Mouse (Mus musculus) CH12.LX (cell line): ENCODE results near the gene Gm37240. TPM values are rescaled to one million over a fixed set of nuclear protein-coding genes. Genes with fewer than 3 reads are reported as not detected.

ENCODE experiments used
- DNase-seq: peaks from one replicate; pipeline ENCODE4 v3.0.0-alpha.2; 2013; ENCODE audit errors: extremely low read depth
- H3K27ac ChIP-seq: 2 replicates; pipeline ENCODE4 v1.5.1; 2012; ENCODE audit warnings: low read depth, mild to moderate bottlenecking, control low read depth, moderate library complexity; ENCODE audit not compliant: insufficient read depth
- H3K27me3 ChIP-seq: replicated peaks from 2 replicates; pipeline ENCODE3; 2012; ENCODE audit warnings: inconsistent platforms
- H3K36me3 ChIP-seq, 2 experiments: replicated peaks in 1 of 2; 2 replicates each; pipeline versions ENCODE3 to v1.6.1; 2012; ENCODE audit warnings: inconsistent platforms in 1 of 2, low read length in 1 of 2, mild to moderate bottlenecking in 1 of 2, mixed read lengths in 1 of 2, moderate library complexity in 1 of 2; ENCODE audit not compliant: control insufficient read depth in 1 of 2, insufficient read depth in 1 of 2
- H3K4me1 ChIP-seq, 2 experiments: 2 replicates each; pipeline ENCODE4 v1.6.1; 2012; ENCODE audit warnings: inconsistent platforms in 1 of 2, moderate library complexity in 1 of 2; ENCODE audit not compliant: insufficient read depth in 2 of 2, control insufficient read depth in 1 of 2
- H3K4me2 ChIP-seq: 2 replicates; pipeline ENCODE4 v1.6.1; 2012; ENCODE audit warnings: low read depth, mild to moderate bottlenecking, control low read depth; ENCODE audit not compliant: poor library complexity, insufficient read depth, severe bottlenecking
- H3K4me3 ChIP-seq, 3 experiments: fragments of 150-350 bp in 1 of 3; sonication (generic) in 1 of 3; replicated peaks in 1 of 3; 2 replicates each; pipeline versions ENCODE3 to v1.5.1; 2011 to 2012; ENCODE audit warnings: low read depth in 2 of 3, low read length in 2 of 3, mild to moderate bottlenecking in 2 of 3, moderate library complexity in 2 of 3, control low read depth in 1 of 3, improper control_type of control experiment in 1 of 3, inconsistent platforms in 1 of 3, mixed read lengths in 1 of 3; ENCODE audit not compliant: poor library complexity in 1 of 3
- H3K79me2 ChIP-seq: replicated peaks from 2 replicates; pipeline ENCODE4 v1.6.1; 2012; ENCODE audit warnings: mild to moderate bottlenecking, moderate library complexity; ENCODE audit not compliant: control insufficient read depth, poor library complexity, insufficient read depth, severe bottlenecking; ENCODE audit errors: extremely low read depth
- H3K9ac ChIP-seq: 2 replicates; pipeline ENCODE4 v1.6.1; 2012; ENCODE audit warnings: low read depth, mild to moderate bottlenecking, control low read depth, moderate library complexity; ENCODE audit not compliant: insufficient read depth
- H3K9me3 ChIP-seq: replicated peaks from 2 replicates; pipeline ENCODE3; 2012; ENCODE audit warnings: low read length, inconsistent platforms, mixed read lengths
- CTCF ChIP-seq, 2 experiments: IDR thresholded peaks in 1 of 2; conservative IDR thresholded peaks in 1 of 2; 2 replicates each; pipeline ENCODE4 v1.5.1; 2011 to 2012; ENCODE audit warnings: low read depth in 2 of 2, low read length in 2 of 2, improper control_type of control experiment in 1 of 2, inconsistent platforms in 1 of 2, mild to moderate bottlenecking in 1 of 2, moderate library complexity in 1 of 2
- ELF1 ChIP-seq: IDR thresholded peaks from 2 replicates; pipeline ENCODE4 v1.6.1; 2014; ENCODE audit warnings: low read depth, mild to moderate bottlenecking, inconsistent platforms, low read length, improper control_type of control experiment
- EP300 ChIP-seq: IDR thresholded peaks from 2 replicates; pipeline ENCODE4 v1.6.1; 2011; ENCODE audit warnings: low read length, improper control_type of control experiment
- ETS1 ChIP-seq: conservative IDR thresholded peaks from 2 replicates; pipeline ENCODE4 v1.6.1; 2012; ENCODE audit warnings: low read depth, mild to moderate bottlenecking, inconsistent platforms, low read length, improper control_type of control experiment, moderate library complexity
- HCFC1 ChIP-seq: IDR thresholded peaks from 2 replicates; pipeline ENCODE4 v1.6.1; 2012; ENCODE audit warnings: low read depth, mild to moderate bottlenecking, inconsistent platforms, low read length, improper control_type of control experiment
- JUN ChIP-seq: IDR thresholded peaks from 2 replicates; pipeline ENCODE4 v1.6.1; 2011; ENCODE audit warnings: low read depth, mild to moderate bottlenecking, low read length, improper control_type of control experiment, moderate library complexity; ENCODE audit not compliant: insufficient read depth
- JUND ChIP-seq: conservative IDR thresholded peaks from 2 replicates; pipeline ENCODE4 v1.6.1; 2011; ENCODE audit warnings: low read depth, low read length, improper control_type of control experiment
- KAT2A ChIP-seq: IDR thresholded peaks from 2 replicates; pipeline ENCODE4 v1.6.1; 2012; ENCODE audit warnings: low read length, improper control_type of control experiment, inconsistent platforms; ENCODE audit not compliant: insufficient replicate concordance
- MAFK ChIP-seq: IDR thresholded peaks from 2 replicates; pipeline ENCODE4 v1.6.1; 2011; ENCODE audit warnings: low read length, improper control_type of control experiment; ENCODE audit not compliant: insufficient replicate concordance
- MAZ ChIP-seq: IDR thresholded peaks from 2 replicates; pipeline ENCODE4 v1.6.1; 2012; ENCODE audit warnings: low read depth, mild to moderate bottlenecking, inconsistent platforms, low read length, improper control_type of control experiment, moderate library complexity
- MEF2A ChIP-seq: IDR thresholded peaks from 2 replicates; pipeline ENCODE4 v1.6.1; 2014; ENCODE audit warnings: low read depth, mild to moderate bottlenecking, inconsistent platforms, low read length, improper control_type of control experiment, borderline replicate concordance
- MYC ChIP-seq: IDR thresholded peaks from 2 replicates; pipeline ENCODE4 v1.6.1; 2011; ENCODE audit warnings: low read depth, mild to moderate bottlenecking, improper control_type of control experiment, low read length
- POLR2AphosphoS2 ChIP-seq: IDR thresholded peaks from 2 replicates; pipeline ENCODE4 v1.6.1; 2011; ENCODE audit warnings: low read depth, low read length, improper control_type of control experiment
- RAD21 ChIP-seq: IDR thresholded peaks from 2 replicates; pipeline ENCODE4 v1.6.1; 2011; ENCODE audit warnings: low read depth, mild to moderate bottlenecking, low read length, improper control_type of control experiment, moderate library complexity
- RCOR1 ChIP-seq: conservative IDR thresholded peaks from 2 replicates; pipeline ENCODE4 v1.6.1; 2012; ENCODE audit warnings: low read depth, mild to moderate bottlenecking, inconsistent platforms, low read length, improper control_type of control experiment
- SIN3A ChIP-seq: IDR thresholded peaks from 2 replicates; pipeline ENCODE4 v1.6.1; 2012; ENCODE audit warnings: low read length, improper control_type of control experiment, inconsistent platforms
- SMC3 ChIP-seq: IDR thresholded peaks from 2 replicates; pipeline ENCODE4 v1.6.1; 2011; ENCODE audit warnings: low read depth, low read length, improper control_type of control experiment
- TCF12 ChIP-seq: IDR thresholded peaks from 2 replicates; pipeline ENCODE4 v1.6.1; 2014; ENCODE audit warnings: low read depth, mild to moderate bottlenecking, inconsistent platforms, low read length, improper control_type of control experiment
- UBTF ChIP-seq: IDR thresholded peaks from 2 replicates; pipeline ENCODE4 v1.6.1; 2012; ENCODE audit warnings: low read depth, mild to moderate bottlenecking, inconsistent platforms, low read length, improper control_type of control experiment, moderate library complexity
- USF1 ChIP-seq: IDR thresholded peaks from 2 replicates; pipeline ENCODE4 v1.6.1; 2014; ENCODE audit warnings: low read depth, mild to moderate bottlenecking, inconsistent platforms, low read length, improper control_type of control experiment
- USF2 ChIP-seq: conservative IDR thresholded peaks from 2 replicates; pipeline ENCODE4 v1.6.1; 2011; ENCODE audit warnings: low read depth, low read length, improper control_type of control experiment
- ZC3H11A ChIP-seq: IDR thresholded peaks from 2 replicates; pipeline ENCODE4 v1.6.1; 2012; ENCODE audit warnings: low read depth, mild to moderate bottlenecking, inconsistent platforms, low read length, improper control_type of control experiment
- ZKSCAN1 ChIP-seq: IDR thresholded peaks from 2 replicates; pipeline ENCODE4 v1.6.1; 2012; ENCODE audit warnings: low read depth, inconsistent platforms, low read length, improper control_type of control experiment, borderline replicate concordance
- ZMIZ1 ChIP-seq: IDR thresholded peaks from 2 replicates; pipeline ENCODE4 v1.6.1; 2012; ENCODE audit warnings: low read depth, mild to moderate bottlenecking, inconsistent platforms, low read length, improper control_type of control experiment
- ZNF384 ChIP-seq: IDR thresholded peaks from 2 replicates; pipeline ENCODE4 v1.6.1; 2012; ENCODE audit warnings: low read depth, low read length, improper control_type of control experiment, inconsistent platforms
- dilution Hi-C: fragments of 300-500 bp; cut with MboI; formaldehyde crosslinking; loops from 2 replicates; pipeline ENCODE4 v1.14.3; 2020; ENCODE audit warnings: low sequenced_read_pairs; ENCODE audit not compliant: extremely low pct_unique_long_range_greater_than_20kb, extremely low pct_ligation_motif_present
- in situ Hi-C: fragments of 300-500 bp; cut with MboI; formaldehyde crosslinking; loops from 3 replicates; pipeline ENCODE4 v1.14.3; 2019; ENCODE audit warnings: low sequenced_read_pairs, low pct_ligation_motif_present, low pct_unique_long_range_greater_than_20kb, mixed read lengths
- polyA plus RNA-seq: library from polyadenylated mRNA; unstranded; fragments of >175 nt; gene quantifications from 2 replicates; pipeline ENCODE4 v1.2.1, GENCODE M21; 2012; ENCODE audit warnings: low read depth; ENCODE audit not compliant: insufficient read length
- total RNA-seq, 2 experiments: library from RNA; depleted of rRNA; stranded (reverse); fragments of 300-350 nt in 1 of 2; fragments of >200 nt in 1 of 2; gene quantifications; 2 replicates each; pipeline ENCODE4 v1.2.3; 2012 to 2014

Gm37240 gene
- total and polyA plus RNA-seq, 3 experiments = 0.08 to 0.19 (median 0.14) TPM

DNA sequence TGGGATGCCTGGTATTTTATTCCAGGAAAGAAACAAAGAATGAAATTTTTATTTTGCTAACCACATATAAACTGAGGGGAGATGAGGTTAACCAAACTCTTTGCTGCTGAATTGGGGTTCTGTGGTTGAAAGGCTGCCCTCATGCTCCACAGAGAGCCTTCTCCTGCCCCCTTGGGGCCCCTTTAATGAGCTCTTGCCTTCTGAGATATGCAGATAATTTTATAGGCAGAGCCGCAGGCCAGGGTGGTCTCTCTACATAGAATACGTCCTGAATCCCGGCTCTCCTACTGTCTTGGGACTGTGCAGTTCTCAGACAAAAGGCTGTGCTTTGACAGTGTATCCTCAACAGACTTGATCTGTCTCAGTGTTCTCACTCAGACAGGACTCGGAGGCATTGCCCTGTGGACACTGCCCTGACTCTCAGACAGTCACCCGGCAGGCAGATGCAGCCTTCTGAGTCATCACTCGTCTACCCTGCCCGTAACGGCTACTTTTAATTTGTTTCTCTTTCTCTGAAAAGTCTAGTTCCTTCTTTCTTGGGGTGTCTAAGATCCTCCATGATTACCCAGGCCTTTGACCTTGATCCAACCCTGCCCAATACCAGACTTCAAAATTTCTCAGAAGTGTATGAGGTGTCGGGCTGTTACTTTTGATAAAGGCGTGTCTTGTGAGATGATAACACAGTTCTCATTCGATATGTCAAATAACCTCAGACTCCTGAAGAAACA, 1184.1 kb downstream of the Gm37240 start:
- Histone ChIP-seq H3K27me3 (no peaks in the 10 kb centered on the region), H3K79me2 (no peaks in the 10 kb centered on the region), H3K9me3 (peaks cover 6% of the 10 kb centered on the region), H3K4me3 (no peak overlapping the region), H3K27ac (no peak overlapping the region), H3K4me1 (no peaks in the 10 kb centered on the region), H3K36me3 (peaks cover 45 to 62% of the 10 kb centered on the region in 2 experiments), H3K4me2 (no peak overlapping the region), H3K9ac (no peak overlapping the region)
- dilution Hi-C loops = no loop called here
- no peak for TF ChIP-seq POLR2AphosphoS2
- no peak for TF ChIP-seq USF1
- no peak for TF ChIP-seq EP300
- no peak for TF ChIP-seq ZC3H11A
- no peak for TF ChIP-seq RAD21
- no peak for TF ChIP-seq SIN3A
- no peak for TF ChIP-seq ZMIZ1
- no peak for TF ChIP-seq CTCF (conservative IDR thresholded peaks at IDR 0.05 in 1 of 2, IDR thresholded peaks at IDR 0.05 in 1 of 2; ENCODE audit: low read depth in 2 of 2, low read length in 2 of 2)
- TF ChIP-seq MAFK = no peak
- TF ChIP-seq TCF12 = no peak
- no peak for TF ChIP-seq JUND
- TF ChIP-seq ETS1 = no peak
- no peak for TF ChIP-seq JUN
- no peak for TF ChIP-seq MAZ
- no peak for TF ChIP-seq ELF1
- no peak for TF ChIP-seq MYC
- TF ChIP-seq ZNF384 = no peak
- TF ChIP-seq ZKSCAN1 = no peak
- DNase-seq = no peak
- in situ Hi-C loops = loop anchor here (10.0 kb wide), 1 partner anchor 142 kb away; no protein-coding TSS in a partner anchor

DNA sequence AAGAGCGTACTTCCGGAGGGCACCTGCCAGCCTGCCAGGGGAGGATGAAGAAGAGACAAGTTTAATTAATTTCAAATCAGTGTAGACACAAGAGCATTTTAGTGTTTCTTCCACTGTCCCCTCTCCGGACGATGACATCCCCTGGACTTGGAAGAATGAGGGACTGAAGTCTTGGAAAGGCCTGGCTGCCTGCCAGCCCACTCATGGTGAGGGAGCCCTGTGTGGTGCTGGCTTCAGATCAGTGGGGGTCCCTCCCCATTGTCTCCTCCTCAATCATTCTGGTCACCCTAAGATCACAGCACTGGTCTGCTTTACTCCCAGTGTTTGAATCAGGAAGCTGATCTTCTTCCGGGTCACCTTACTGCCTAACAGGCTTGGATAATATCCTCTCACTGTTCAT, 1185.4 kb downstream of the Gm37240 start:
- Histone ChIP-seq H3K36me3 (peaks cover 58 to 75% of the 10 kb centered on the region in 2 experiments), H3K9ac (no peak overlapping the region), H3K27ac (no peak overlapping the region)

More for the DNA sequence above, 1185.4 kb downstream of the Gm37240 start:
- dilution Hi-C loops = no loop called here
- Histone ChIP-seq H3K27me3 (no peaks in the 10 kb centered on the region), H3K4me2 (no peak overlapping the region), H3K79me2 (no peaks in the 10 kb centered on the region), H3K9me3 (peaks cover 3% of the 10 kb centered on the region), H3K4me1 (no peaks in the 10 kb centered on the region), H3K4me3 (no peak overlapping the region)
- in situ Hi-C loops = loop anchor here (10.0 kb wide), 1 partner anchor 143 kb away; no protein-coding TSS in a partner anchor
- TF ChIP-seq MEF2A (no peak), JUN (no peak), MAZ (no peak), POLR2AphosphoS2 (no peak), MYC (no peak), KAT2A (no peak), TCF12 (no peak), ZMIZ1 (no peak), HCFC1 (no peak), UBTF (no peak), RCOR1 (no peak), SMC3 (no peak), ZNF384 (no peak), USF2 (no peak), ZC3H11A (no peak)
- no peak for DNase-seq
